ENCODE assay signal across 11 mouse cellular contexts in genomic region chrX:99324546-99325170, GRCm38 (mm10).
DNase-seq lines count a peak whose midpoint lies in the region; ATAC-seq and TF ChIP-seq lines count a peak whose summit lies in the region.
"Had no signal": no experiment of that assay in that cellular context is flagged by ENCODE, and none has a peak within 500 bp of the region (broad histone marks: within the 10 kb centered on the region; RNA-seq: fewer than 3 reads in every experiment).

No protein-coding gene starts in this region.

- no peaks in the 10 kb centered on the region for H3K9me3 ChIP-seq in kidney, embryonic 14.5 days (ENCODE audit: control insufficient read depth, low read length)
- H3K9me3 ChIP-seq in forebrain, embryonic 13.5 days (replicated peaks) = no peaks in the 10 kb centered on the region

- no peak for TF ChIP-seq CTCF in gastrocnemius, adult 2 months (IDR thresholded peaks at IDR 0.05)

- H3K4me1 ChIP-seq in kidney, embryonic 14.5 days (ENCODE audit: control insufficient read depth, insufficient read depth, low read length) = peaks cover 16% of the 10 kb centered on the region
- peaks cover 24% of the 10 kb centered on the region for H3K4me1 ChIP-seq in forebrain, embryonic 13.5 days

- 53% methylated on average over 6 of the region's 6 CpGs for WGBS in kidney, embryonic 14.5 days
- WGBS in forebrain, embryonic 13.5 days = 42% methylated on average over 6 of the region's 6 CpGs

- intact Hi-C loops in gastrocnemius, adult 2 months (cut with DNase I) = no loop called here
- intact Hi-C loops in gastrocnemius, postnatal 36 days (cut with DNase I) = no loop called here

- no peak for DNase-seq in gastrocnemius, adult 2 months
- DNase-seq in gastrocnemius, postnatal 36 days = no peak
- DNase-seq in kidney, postnatal 10 days = no peak
- DNase-seq in NIH3T3 (ENCODE audit: low read depth) = peak; percentile 5
- DNase-seq in ovary, postnatal 14 days (ENCODE audit: low spot score) = no peak
- DNase-seq in layer of hippocampus, postnatal 25 days (ENCODE audit: extremely low spot score in 1 of 2, low spot score in 1 of 2) = no peak
- DNase-seq: cerebellum, adult 11 months had no signal

- H3K4me3 ChIP-seq in gastrocnemius, adult 2 months = no peak overlapping the region
- H3K4me3 ChIP-seq in kidney, embryonic 14.5 days (ENCODE audit: low read length) = no peak overlapping the region
- no peak overlapping the region for H3K4me3 ChIP-seq in forebrain, embryonic 13.5 days

- H3K9ac ChIP-seq in kidney, embryonic 14.5 days (ENCODE audit: low read depth, low read length) = no peak overlapping the region
- no peak overlapping the region for H3K9ac ChIP-seq in forebrain, embryonic 13.5 days

- H3K27me3 ChIP-seq in kidney, embryonic 14.5 days (ENCODE audit: control insufficient read depth, insufficient read depth, low read length) = no peaks in the 10 kb centered on the region; the same call in 1 of the 2 replicates
- H3K27me3 ChIP-seq in forebrain, embryonic 13.5 days = peaks cover 11% of the 10 kb centered on the region; the same call in 1 of the 2 replicates

- no peak overlapping the region for H3K4me2 ChIP-seq in kidney, embryonic 14.5 days (replicated peaks; ENCODE audit: low read depth, low read length)
- no peak overlapping the region for H3K4me2 ChIP-seq in forebrain, embryonic 13.5 days

- H3K36me3 ChIP-seq in kidney, embryonic 14.5 days (ENCODE audit: control insufficient read depth, insufficient read depth, low read length) = no peaks in the 10 kb centered on the region
- H3K36me3 ChIP-seq in forebrain, embryonic 13.5 days (ENCODE audit: poor library complexity, severe bottlenecking) = no peaks in the 10 kb centered on the region

- ATAC-seq in kidney, embryonic 14.5 days (ENCODE audit: low FRiP score, low TSS enrichment) = no peak
- ATAC-seq in forebrain, embryonic 13.5 days = no peak
- ATAC-seq: CD4-positive, CD25-positive, alpha-beta regulatory T cell, adult 4 months had no signal

- H3K27ac ChIP-seq in gastrocnemius, adult 2 months = peak overlapping the region; percentile 66; the same call in 1 of the 2 replicates
- peak overlapping the region; percentile 56; the same call in 1 of the 2 replicates for H3K27ac ChIP-seq in kidney, embryonic 14.5 days (ENCODE audit: low read depth, low read length)
- peak overlapping the region; percentile 69 for H3K27ac ChIP-seq in forebrain, embryonic 13.5 days
- H3K27ac ChIP-seq: macrophage had no signal
